Comparison of ENCODE assay signal across 28 mouse cellular contexts in genomic region chr3:107965592-107965991, GRCm38 (mm10). TPM values are rescaled to one million over a fixed set of nuclear protein-coding genes. Genes with fewer than 3 reads are reported as not detected.
DNase-seq lines count a peak whose midpoint lies in the region; ATAC-seq and TF ChIP-seq lines count a peak whose summit lies in the region.
"Had no signal": no experiment of that assay in that cellular context is flagged by ENCODE, and none has a peak within 500 bp of the region (broad histone marks: within the 10 kb centered on the region; RNA-seq: fewer than 3 reads in every experiment).

No protein-coding gene starts in this region.

- no peak for TF ChIP-seq CTCF in E14TG2a.4 (conservative IDR thresholded peaks at IDR 0.05; ENCODE audit: low read length)
- no peak for TF ChIP-seq CTCF in lung, postnatal 0 days (IDR thresholded peaks at IDR 0.05)

- 65% methylated on average over 1 of the region's 1 CpGs for WGBS in lung, postnatal 0 days

- H3K36me3 ChIP-seq in E14TG2a.4 (ENCODE audit: insufficient read depth, low read length), result peaks cover 3% of the 10 kb centered on the region; the same call in 1 of the 2 replicates
- H3K36me3 ChIP-seq in lung, postnatal 0 days (ENCODE audit: insufficient read depth, low read length), result no peaks in the 10 kb centered on the region
- H3K36me3 ChIP-seq: hindbrain, embryonic 10.5 days; hindbrain, embryonic 13.5 days; intestine, embryonic 15.5 days had no signal

- no peak overlapping the region for H3K27ac ChIP-seq in lung, postnatal 0 days (ENCODE audit: low read length)
- H3K27ac ChIP-seq: hindbrain, embryonic 13.5 days had no signal

- peaks cover 54% of the 10 kb centered on the region for H3K4me1 ChIP-seq in E14TG2a.4 (replicated peaks; ENCODE audit: low read depth, low read length)
- H3K4me1 ChIP-seq in lung, postnatal 0 days (ENCODE audit: insufficient read depth, low read depth, low read length), result no peaks in the 10 kb centered on the region

- no peak overlapping the region for H3K9ac ChIP-seq in lung, postnatal 0 days (replicated peaks; ENCODE audit: low read depth)
- H3K9ac ChIP-seq: forebrain, postnatal 0 days; hindbrain, embryonic 13.5 days; intestine, embryonic 15.5 days had no signal

- H3K27me3 ChIP-seq in E14TG2a.4 (ENCODE audit: insufficient read depth, low read length), result peaks cover 4% of the 10 kb centered on the region; the same call in 1 of the 2 replicates
- H3K27me3 ChIP-seq in lung, postnatal 0 days (replicated peaks; ENCODE audit: insufficient read depth, low read length), result no peaks in the 10 kb centered on the region
- H3K27me3 ChIP-seq: hindbrain, embryonic 13.5 days; intestine, embryonic 15.5 days had no signal

- ATAC-seq in lung, postnatal 0 days, result no peak
- ATAC-seq: forebrain, embryonic 14.5 days; forebrain, postnatal 0 days; hindbrain, embryonic 16.5 days had no signal

- no peak for TF ChIP-seq EP300 in lung, postnatal 0 days (IDR thresholded peaks at IDR 0.05)

- H3K9me3 ChIP-seq in E14TG2a.4 (ENCODE audit: low read length), result no peaks in the 10 kb centered on the region
- H3K9me3 ChIP-seq in lung, postnatal 0 days (ENCODE audit: low read length), result no peaks in the 10 kb centered on the region
- H3K9me3 ChIP-seq: hindbrain, embryonic 10.5 days; hindbrain, embryonic 13.5 days; intestine, embryonic 15.5 days had no signal

- H3K4me2 ChIP-seq in lung, postnatal 0 days (replicated peaks; ENCODE audit: low read depth, low read length), result no peak overlapping the region
- H3K4me2 ChIP-seq: heart, embryonic 11.5 days; hindbrain, embryonic 13.5 days; intestine, embryonic 15.5 days had no signal

- peak overlapping the region; percentile 13; the same call in 1 of the 2 replicates for H3K4me3 ChIP-seq in E14TG2a.4 (replicated peaks; ENCODE audit: low read length)
- H3K4me3 ChIP-seq in lung, postnatal 0 days (ENCODE audit: low read depth, low read length), result no peak overlapping the region
- H3K4me3 ChIP-seq: hindbrain, embryonic 10.5 days; hindbrain, embryonic 13.5 days; intestine, embryonic 15.5 days had no signal

- peak; percentile 29 for DNase-seq in heart, adult 11 months
- DNase-seq in heart, postnatal 4 days, result no peak
- DNase-seq in R1 (ENCODE audit: low read depth, low spot score), result peak; percentile 41
- no peak for DNase-seq in lung, postnatal 0 days (ENCODE audit: low spot score)
- DNase-seq in gastrocnemius, adult 8-10 months (ENCODE audit: low spot score in 2 of 2), result no peak
- DNase-seq: cerebellum, adult 11-12 months; cerebellum, adult 8-10 months; forebrain, postnatal 0 days; gastrocnemius, postnatal 10 days; gastrocnemius, postnatal 36 days; kidney, adult 11 months had no signal

RNA-seq across cellular contexts. Expression of gene Gstm3, which starts 3.5 kb away (rescaled TPM):
- total RNA-seq in heart, postnatal 4 days (2021), result not detected
- polyA plus RNA-seq in lung, postnatal 0 days (2015; fragmentation: Nextera tagmentation; extraction: Ambion mirVana), result 0.27 and 0.40 TPM in 2 replicates
- not detected for total RNA-seq in gastrocnemius, adult 8-10 months (2022)
- total RNA-seq: adrenal gland, adult 2 months; ES-E14; forebrain, postnatal 0 days; gastrocnemius, postnatal 10 days; gastrocnemius, postnatal 36 days; granulocyte monocyte progenitor cell, adult 5-6 weeks; heart, adult 8-10 months; heart, postnatal 25 days had no signal
- polyA plus RNA-seq: embryonic facial prominence, embryonic 11.5 days; forebrain, embryonic 11.5 days; forebrain, embryonic 14.5 days; forebrain, postnatal 0 days; frontal cortex, adult 2 months; heart, embryonic 14.5 days; heart, postnatal 0 days; hindbrain, embryonic 10.5 days; hindbrain, embryonic 13.5 days; hindbrain, embryonic 16.5 days had no signal

RNA-seq across cellular contexts. Expression of gene Gstm2, which starts 20.7 kb away (rescaled TPM):
- 10 to 100 TPM; 43.2 to 43.6 TPM for total RNA-seq in heart, postnatal 4 days (2021)
- 129 and 132 TPM in 2 replicates for polyA plus RNA-seq in lung, postnatal 0 days (2015; fragmentation: Nextera tagmentation; extraction: Ambion mirVana)
- 100 to 1,000 TPM in 2 of 4 experiments, 10 to 100 TPM in 2; 78.6 to 144 (median 111) TPM for total RNA-seq in gastrocnemius, adult 8-10 months (2022)

RNA-seq across cellular contexts. Expression of gene Gstm6, which starts 22.0 kb away (rescaled TPM):
- 1 to 10 TPM; 4.1 to 4.5 TPM for total RNA-seq in heart, postnatal 4 days (2021)
- 3.6 and 4.1 TPM in 2 replicates for polyA plus RNA-seq in lung, postnatal 0 days (2015; fragmentation: Nextera tagmentation; extraction: Ambion mirVana)
- under 1 TPM in 3 of 4 experiments, not detected in 1; 0.44 to 0.92 (median 0.67) TPM for total RNA-seq in gastrocnemius, adult 8-10 months (2022)
- total RNA-seq: granulocyte monocyte progenitor cell, adult 5-6 weeks had no signal

RNA-seq across cellular contexts. Expression of gene Gstm7, which starts 34.0 kb away (rescaled TPM):
- 10 to 100 TPM; 23.0 to 23.2 TPM for total RNA-seq in heart, postnatal 4 days (2021)
- 5.6 and 6.5 TPM in 2 replicates for polyA plus RNA-seq in lung, postnatal 0 days (2015; fragmentation: Nextera tagmentation; extraction: Ambion mirVana)
- 10 to 100 TPM in 2 of 4 experiments, 1 to 10 TPM in 2; 7.4 to 17.1 (median 10.1) TPM for total RNA-seq in gastrocnemius, adult 8-10 months (2022)

RNA-seq across cellular contexts. Expression of gene Gstm1, which starts 52.2 kb away (rescaled TPM):
- total RNA-seq in heart, postnatal 4 days (2021), result 10 to 100 TPM; 46.2 to 48.4 TPM
- 230 and 249 TPM in 2 replicates for polyA plus RNA-seq in lung, postnatal 0 days (2015; fragmentation: Nextera tagmentation; extraction: Ambion mirVana)
- 100 to 1,000 TPM; 166 to 199 (median 185) TPM for total RNA-seq in gastrocnemius, adult 8-10 months (2022)

Comparison
In these comparisons a context has a peak if more than half of its experiments do, and no peak if none do; other contexts are left out.
1. DNase-seq: peak in heart, adult 11 months (single experiment) and R1 (single experiment); none in heart, postnatal 4 days (single experiment), lung, postnatal 0 days (single experiment) and gastrocnemius, adult 8-10 months (0 of 2).